Mouse (Mus musculus) embryonic fibroblast, embryonic 13.5 days (primary cell): ENCODE data around the gene Rps8.

Experiments
- CTCF ChIP-seq: IDR thresholded peaks from 2 replicates; pipeline ENCODE4 v1.5.1; 2011; ENCODE audit warnings: mild to moderate bottlenecking, control low read depth, low read length, moderate library complexity, borderline replicate concordance; ENCODE audit not compliant: insufficient read depth
- POLR2A ChIP-seq: IDR thresholded peaks from 2 replicates; pipeline ENCODE4 v1.6.1; 2011; ENCODE audit warnings: low read depth, mild to moderate bottlenecking, control low read depth, low read length, moderate library complexity

- TF ChIP-seq CTCF = no peak
- TF ChIP-seq POLR2A = no peak; the same call in 1 of the 2 replicates
These were observed 7.9 kb downstream of the Rps8 start for GRCm38 (mm10) chr4:117148047-117148713.
